Mouse (Mus musculus) G1E (cell line): ENCODE data around the gene Cebpb.

Source experiments
- CTCF ChIP-seq: IDR thresholded peaks from 2 replicates; pipeline ENCODE4 v1.5.1; 2012; ENCODE audit warnings: low read depth, low read length, inconsistent platforms, mixed read lengths
- GATA1 ChIP-seq: IDR thresholded peaks from 2 replicates; pipeline ENCODE4 v1.6.1; 2012; ENCODE audit warnings: borderline replicate concordance, low read length, inconsistent platforms, mixed read lengths
- GATA2 ChIP-seq: IDR thresholded peaks from 2 replicates; pipeline ENCODE4 v1.6.1; 2012; ENCODE audit warnings: low read depth, low read length, inconsistent platforms, borderline replicate concordance
- POLR2AphosphoS5 ChIP-seq: IDR thresholded peaks from 2 replicates; pipeline ENCODE4 v1.6.1; 2012; ENCODE audit warnings: low read depth, low read length, inconsistent platforms; ENCODE audit not compliant: insufficient replicate concordance
- TAL1 ChIP-seq: conservative IDR thresholded peaks from 2 replicates; pipeline ENCODE4 v1.6.1; 2012; ENCODE audit warnings: low read depth, low read length, inconsistent platforms, mixed read lengths

- TF ChIP-seq GATA1 (no peak), CTCF (no peak), TAL1 (no peak), POLR2AphosphoS5 (no peak), GATA2 (no peak)
Observed at GRCm38 (mm10) chr2:167671101-167671633, 17.5 kb upstream of the Cebpb start.
